Mouse (Mus musculus): ENCODE results near the gene Ube2r2. TPM values are rescaled to one million over a fixed set of nuclear protein-coding genes. Genes with fewer than 3 reads are reported as not detected.

Gene Ube2r2
- total RNA-seq, 4 experiments from 2014 or later: 76.8 to 93.6 (median 82.0) TPM

- DNase-seq (ENCODE audit: low spot score in 2 of 2): peak in 1 of 2 experiments; percentile 54
These were observed 16.7 kb upstream of the Ube2r2 start for GRCm38 (mm10) chr4:41118706-41119292.

GRCm38 (mm10) chr4:41124180-41124951 lies 11.2 kb upstream of the Ube2r2 start, which contains the start of gene Nol6:
TSS of gene Nol6 (minus strand) at chr4:41124455.
- DNase-seq (ENCODE audit: low spot score in 2 of 2): peak; percentile 99

GRCm38 (mm10) chr4:41129406-41129805 lies 6.1 kb upstream of the Ube2r2 start:
- DNase-seq (ENCODE audit: low spot score in 2 of 2): peak in 1 of 2 experiments; percentile 29

- DNase-seq (ENCODE audit: low spot score in 2 of 2): no peak
These were observed 5.7 kb upstream of the Ube2r2 start for GRCm38 (mm10) chr4:41129836-41130235.

GRCm38 (mm10) chr4:41132471-41132870 lies 3.1 kb upstream of the Ube2r2 start:
- DNase-seq (ENCODE audit: low spot score in 2 of 2): no peak

- DNase-seq (ENCODE audit: low spot score in 2 of 2): no peak
These were observed 1.8 kb upstream of the Ube2r2 start for GRCm38 (mm10) chr4:41133529-41134291.

- peak; percentile 53 to 54 for DNase-seq (ENCODE audit: low spot score in 2 of 2)
These were observed 420 bp upstream of the Ube2r2 start for GRCm38 (mm10) chr4:41134935-41135710.

- no peak for DNase-seq (ENCODE audit: low spot score in 2 of 2)
These were observed 887 bp downstream of the Ube2r2 start for GRCm38 (mm10) chr4:41136454-41136805.

- DNase-seq (ENCODE audit: low spot score in 2 of 2): no peak
These were observed 1.3 kb downstream of the Ube2r2 start for GRCm38 (mm10) chr4:41136811-41137210.

- DNase-seq (ENCODE audit: low spot score in 2 of 2): no peak
These were observed 4.8 kb downstream of the Ube2r2 start for GRCm38 (mm10) chr4:41140174-41140875.

GRCm38 (mm10) chr4:41142601-41143000 lies 7.1 kb downstream of the Ube2r2 start:
- DNase-seq (ENCODE audit: low spot score in 2 of 2): no peak

- no peak for DNase-seq (ENCODE audit: low spot score in 2 of 2)
These were observed 14.3 kb downstream of the Ube2r2 start for GRCm38 (mm10) chr4:41149891-41150290.

- no peak for DNase-seq (ENCODE audit: low spot score in 2 of 2)
These were observed 15.6 kb downstream of the Ube2r2 start for GRCm38 (mm10) chr4:41151186-41151585.

GRCm38 (mm10) chr4:41153146-41153545 lies 17.6 kb downstream of the Ube2r2 start:
- no peak for DNase-seq (ENCODE audit: low spot score in 2 of 2)

- no peak for DNase-seq (ENCODE audit: low spot score in 2 of 2)
These were observed 21.4 kb downstream of the Ube2r2 start for GRCm38 (mm10) chr4:41156961-41157360.

GRCm38 (mm10) chr4:41158251-41158650 lies 22.7 kb downstream of the Ube2r2 start:
- no peak for DNase-seq (ENCODE audit: low spot score in 2 of 2)

- no peak for DNase-seq (ENCODE audit: low spot score in 2 of 2)
These were observed 25.7 kb downstream of the Ube2r2 start for GRCm38 (mm10) chr4:41161232-41161631.

GRCm38 (mm10) chr4:41164974-41165373 lies 29.4 kb downstream of the Ube2r2 start:
- no peak for DNase-seq (ENCODE audit: low spot score in 2 of 2)

GRCm38 (mm10) chr4:41165693-41166475 lies 30.3 kb downstream of the Ube2r2 start:
- DNase-seq (ENCODE audit: low spot score in 2 of 2): peak; percentile 49 to 83

- no peak for DNase-seq (ENCODE audit: low spot score in 2 of 2)
These were observed 35.4 kb downstream of the Ube2r2 start for GRCm38 (mm10) chr4:41170970-41171369.
